Mouse (Mus musculus) cerebellum, adult 2 months (tissue): ENCODE measurements around the gene Josd1. TPM values are rescaled to one million over a fixed set of nuclear protein-coding genes. Genes with fewer than 3 reads are reported as not detected.

ENCODE experiments used
- DNase-seq, 2 experiments: peaks; one replicate each; pipeline ENCODE4 v3.0.0; 2021
- H3K27ac ChIP-seq: fragments of 200-500 bp; 2 replicates; pipeline ENCODE4 v1.5.1; 2012; ENCODE audit warnings: low read length, control low read depth, inconsistent platforms; ENCODE audit not compliant: insufficient read depth
- H3K27me3 ChIP-seq: fragments of 200-500 bp; 2 replicates; pipeline ENCODE4 v1.6.1; 2012; ENCODE audit warnings: inconsistent platforms, mild to moderate bottlenecking, low read length, moderate library complexity; ENCODE audit not compliant: control insufficient read depth, insufficient read depth
- H3K4me1 ChIP-seq: fragments of 200-500 bp; 2 replicates; pipeline ENCODE4 v1.6.1; 2011; ENCODE audit warnings: low read length; ENCODE audit not compliant: control insufficient read depth, insufficient read depth
- H3K4me3 ChIP-seq: fragments of 200-500 bp; replicated peaks from 2 replicates; pipeline ENCODE3; 2011; ENCODE audit warnings: mild to moderate bottlenecking, low read depth, low read length, control low read depth; ENCODE audit not compliant: insufficient read depth
- CTCF ChIP-seq: fragments of 200-500 bp; IDR thresholded peaks from 2 replicates; pipeline ENCODE4 v1.5.1; 2011; ENCODE audit warnings: low read depth, mild to moderate bottlenecking, control low read depth, low read length, moderate library complexity, borderline replicate concordance; ENCODE audit not compliant: insufficient read depth
- POLR2A ChIP-seq: fragments of 200-500 bp; IDR thresholded peaks from 2 replicates; pipeline ENCODE4 v1.6.1; 2011; ENCODE audit warnings: low read length, control low read depth, borderline replicate concordance; ENCODE audit not compliant: insufficient read depth
- WGBS: fragments of 180-500 bp; shearing (Covaris S2); methylation state at CpG from one replicate; pipeline ENCODE4 v1.1.7; 2018; 5-methylcytosine and 5-hydroxymethylcytosine counted together
- polyA plus RNA-seq: library from polyadenylated mRNA; depleted of rRNA; stranded (reverse); fragments of >200 nt; gene quantifications from 2 replicates; pipeline ENCODE4 v1.2.3, GENCODE M21; 2012

The Josd1 gene
- polyA plus RNA-seq, 1 experiment: 43.8 TPM

GRCm38 (mm10) chr15:79725190-79725789 is 37.6 kb upstream of the Josd1 start:
- no peak for DNase-seq
- 83% methylated on average over 11 of the region's 11 CpGs for WGBS
- H3K4me3 ChIP-seq: no peak overlapping the region
- TF ChIP-seq POLR2A (no peak), CTCF (no peak)
- no peaks in the 10 kb centered on the region for H3K27me3 ChIP-seq
- H3K27ac ChIP-seq: no peak overlapping the region
- H3K4me1 ChIP-seq: peaks cover 9% of the 10 kb centered on the region

DNA sequence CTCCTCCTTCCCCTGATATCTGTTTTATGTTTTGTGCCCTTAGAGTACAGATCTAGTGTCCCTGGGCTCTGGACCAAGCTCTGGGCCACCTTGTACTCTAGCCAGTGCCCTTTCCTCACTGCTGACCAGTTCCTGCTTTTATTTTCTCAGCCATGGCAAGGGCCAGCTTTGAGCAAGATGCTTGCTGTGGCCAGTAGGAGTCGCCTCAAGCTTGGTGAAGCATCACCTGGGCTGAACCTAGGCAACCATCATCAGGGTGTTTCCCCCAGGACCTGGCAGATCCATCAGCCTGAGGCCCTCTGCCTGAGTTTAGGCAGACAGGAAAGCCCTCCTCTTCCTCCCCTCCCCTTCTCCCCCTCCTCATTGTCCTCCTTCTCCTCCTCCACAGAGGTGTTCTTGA is 35.7 kb upstream of the Josd1 start:
- TF ChIP-seq CTCF: peak; percentile 75
- no peak for TF ChIP-seq POLR2A
- no peak overlapping the region for H3K4me3 ChIP-seq
- H3K27ac ChIP-seq: no peak overlapping the region
- WGBS: 24% methylated on average over 1 of the region's 1 CpGs
- peaks cover 2% of the 10 kb centered on the region for H3K4me1 ChIP-seq
- no peaks in the 10 kb centered on the region for H3K27me3 ChIP-seq
- peak; percentile 52 to 58 for DNase-seq

GRCm38 (mm10) chr15:79720796-79721195 is 33.1 kb upstream of the Josd1 start:
- Histone ChIP-seq H3K4me3 (no peak overlapping the region), H3K27ac (no peak overlapping the region), H3K4me1 (peaks cover 18% of the 10 kb centered on the region), H3K27me3 (no peaks in the 10 kb centered on the region)
- DNase-seq: no peak
- WGBS: 88% methylated on average over 4 of the region's 4 CpGs
- TF ChIP-seq POLR2A: no peak
- no peak for TF ChIP-seq CTCF

GRCm38 (mm10) chr15:79720267-79720666 is 32.5 kb upstream of the Josd1 start:
- Histone ChIP-seq H3K27me3 (no peaks in the 10 kb centered on the region), H3K4me3 (no peak overlapping the region), H3K4me1 (peaks cover 23% of the 10 kb centered on the region), H3K27ac (no peak overlapping the region)
- 93% methylated on average over 8 of the region's 8 CpGs for WGBS
- TF ChIP-seq CTCF (no peak), POLR2A (no peak)
- DNase-seq: no peak

DNA sequence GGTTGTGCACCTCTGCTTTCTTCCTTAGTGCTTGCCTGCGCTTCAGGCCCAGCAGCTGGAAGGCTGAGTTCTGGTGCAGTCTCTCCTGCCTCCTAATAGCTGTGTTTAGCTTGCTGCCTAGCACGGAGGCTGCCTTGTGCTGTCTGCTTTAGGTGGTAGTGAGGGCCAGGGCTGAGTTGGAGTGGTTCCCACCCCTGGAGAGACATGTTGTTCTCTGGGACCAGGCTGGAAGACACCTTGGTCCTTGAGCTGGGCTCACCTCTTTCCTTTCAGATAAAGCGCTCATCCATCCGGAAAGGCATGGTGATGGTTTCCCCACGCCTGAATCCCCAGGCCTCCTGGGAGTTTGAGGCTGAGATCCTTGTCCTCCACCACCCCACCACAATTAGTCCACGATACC is 29.0 kb upstream of the Josd1 start:
- Histone ChIP-seq H3K4me1 (peaks cover 26% of the 10 kb centered on the region), H3K27me3 (no peaks in the 10 kb centered on the region), H3K4me3 (no peak overlapping the region), H3K27ac (peak overlapping the region; percentile 63)
- peak; percentile 71 to 76 for DNase-seq
- 36% methylated on average over 6 of the region's 6 CpGs for WGBS
- TF ChIP-seq POLR2A (no peak), CTCF (no peak)

DNA sequence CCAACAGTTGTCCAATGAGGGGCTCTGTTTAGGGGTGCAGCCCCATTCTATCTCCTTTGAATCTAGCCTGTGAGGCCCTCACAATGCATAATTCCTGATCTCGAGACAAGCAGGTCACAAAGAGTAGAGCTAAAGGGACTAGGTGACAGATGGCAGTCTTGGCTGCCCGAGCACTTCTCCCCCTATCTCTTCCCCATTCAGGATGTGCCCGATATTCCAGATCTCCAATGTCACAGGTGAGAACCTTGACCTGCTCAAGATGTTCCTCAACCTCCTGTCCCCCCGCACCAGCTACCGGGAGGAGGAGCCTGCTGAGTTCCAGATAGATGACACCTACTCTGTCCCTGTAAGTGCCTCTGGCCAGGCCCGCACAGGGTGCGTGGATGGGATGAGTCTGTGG is 27.9 kb upstream of the Josd1 start:
- no peak overlapping the region for H3K4me3 ChIP-seq
- no peak for TF ChIP-seq POLR2A
- no peak for TF ChIP-seq CTCF
- DNase-seq: peak; percentile 65 to 78
- H3K27ac ChIP-seq: peak overlapping the region; percentile 63
- no peaks in the 10 kb centered on the region for H3K27me3 ChIP-seq
- peaks cover 26% of the 10 kb centered on the region for H3K4me1 ChIP-seq
- 15% methylated on average over 7 of the region's 7 CpGs for WGBS

DNA sequence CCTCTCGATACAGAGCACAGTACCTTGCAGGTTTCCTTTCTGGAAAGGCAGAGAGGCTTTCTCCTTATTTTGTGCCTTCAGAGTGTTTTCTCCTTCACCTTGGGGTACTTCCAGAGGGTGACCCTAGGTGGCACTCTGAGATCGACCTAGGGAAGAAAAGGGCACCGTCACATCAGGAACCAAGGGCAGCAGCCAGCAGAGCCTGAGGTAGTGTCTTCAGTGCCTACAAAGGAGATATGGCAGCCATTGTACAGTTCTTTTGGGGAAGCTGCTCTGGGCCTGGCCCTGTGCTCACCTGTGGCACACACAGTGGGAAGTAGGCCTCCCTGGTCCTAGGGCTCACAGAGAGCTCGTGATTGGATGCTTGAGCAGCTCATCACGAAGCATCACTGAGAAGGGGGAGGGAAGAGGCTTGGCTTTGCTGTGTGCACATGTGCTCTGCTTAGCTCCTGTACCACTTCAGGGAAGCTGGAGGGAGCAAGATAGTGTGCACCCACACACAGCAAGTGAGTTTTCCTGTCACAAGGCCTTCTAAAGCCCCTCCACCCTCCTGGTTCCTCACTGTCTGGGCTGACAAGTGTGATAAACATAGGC is 20.6 kb upstream of the Josd1 start:
- WGBS: 87% methylated on average over 5 of the region's 5 CpGs
- no peaks in the 10 kb centered on the region for H3K27me3 ChIP-seq
- TF ChIP-seq CTCF (0 out of 2 replicates have a peak, but pooled peaks have one; percentile 1), POLR2A (no peak)
- no peak overlapping the region for H3K4me3 ChIP-seq
- DNase-seq: no peak
- H3K27ac ChIP-seq: no peak overlapping the region
- peaks cover 19% of the 10 kb centered on the region for H3K4me1 ChIP-seq

GRCm38 (mm10) chr15:79706603-79707214 is 19.0 kb upstream of the Josd1 start:
- H3K27me3 ChIP-seq: no peaks in the 10 kb centered on the region
- 27% methylated on average over 17 of the region's 17 CpGs for WGBS
- no peak overlapping the region for H3K4me3 ChIP-seq
- TF ChIP-seq CTCF (no peak), POLR2A (no peak)
- H3K27ac ChIP-seq: peak overlapping the region; percentile 29
- DNase-seq: peak; percentile 48 to 56
- H3K4me1 ChIP-seq: peaks cover 19% of the 10 kb centered on the region
